Mouse (Mus musculus): ENCODE measurements around the gene Tomm40l. TPM values are rescaled to one million over a fixed set of nuclear protein-coding genes. Genes with fewer than 3 reads are reported as not detected.

Gene Tomm40l
- polyA plus RNA-seq, 1 experiment from 2014 or later = 32.4 TPM

DNA sequence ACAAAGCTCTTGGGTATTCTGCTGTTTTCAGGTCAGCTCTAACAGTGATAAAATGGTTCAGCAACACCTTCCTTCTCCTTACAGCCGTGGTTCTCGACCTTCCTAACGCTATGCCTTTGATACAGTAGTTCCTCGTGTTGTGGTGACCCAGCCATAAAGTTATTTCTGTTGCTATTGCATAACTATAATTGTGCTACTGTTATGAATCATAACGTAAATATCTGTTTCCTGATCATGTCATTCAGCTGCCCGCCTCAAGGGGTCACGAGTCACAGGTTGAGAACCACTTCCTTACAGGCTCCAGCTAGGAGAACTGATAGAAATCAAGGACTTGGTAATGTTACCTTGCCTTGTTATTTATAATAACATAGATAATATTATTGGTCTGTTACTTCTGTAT, 38.0 kb downstream of the Tomm40l start:
- WGBS = 61% methylated on average over 7 of the region's 7 CpGs
- Histone ChIP-seq H3K4me1 (replicated peaks; ENCODE audit: insufficient read depth, low read length) (peaks cover 3% of the 10 kb centered on the region; the same call in 1 of the 2 replicates), H3K36me3 (ENCODE audit: insufficient read depth, low read length) (no peaks in the 10 kb centered on the region), H3K9ac (ENCODE audit: low read depth, low read length) (no peak overlapping the region), H3K27me3 (ENCODE audit: insufficient read depth, low read length) (no peaks in the 10 kb centered on the region), H3K4me3 (replicated peaks; ENCODE audit: low read depth, low read length) (no peak overlapping the region), H3K9me3 (replicated peaks; ENCODE audit: low read length) (no peaks in the 10 kb centered on the region), H3K27ac (no peak overlapping the region), H3K4me2 (ENCODE audit: low read length) (no peak overlapping the region)
- peak; percentile 38; the same call in 1 of the 2 replicates for TF ChIP-seq CTCF (IDR thresholded peaks at IDR 0.05; ENCODE audit: low read depth)
- ATAC-seq (replicated peaks; ENCODE audit: low FRiP score, low read depth) (no peak), DNase-seq (ENCODE audit: low spot score) (peak; percentile 46)

DNA sequence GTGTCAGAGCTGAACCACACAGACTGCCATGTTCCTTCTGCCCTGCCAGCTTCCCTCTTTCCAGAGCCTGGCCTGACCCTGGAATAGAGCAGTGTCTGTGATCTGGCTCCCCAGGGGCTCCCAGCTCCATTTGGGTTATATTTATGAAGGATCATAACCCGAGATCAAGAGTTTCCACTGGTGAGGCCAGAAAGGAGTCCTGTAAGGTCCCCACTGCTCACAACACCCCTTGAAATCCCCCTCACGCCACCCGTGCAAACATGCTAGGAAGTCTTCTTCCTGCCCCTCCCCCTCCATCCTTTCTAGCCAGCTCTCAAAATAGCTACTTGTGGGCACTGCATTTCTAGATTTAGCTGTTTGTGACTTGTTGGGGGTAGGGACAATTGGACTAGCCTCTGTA, 38.7 kb downstream of the Tomm40l start:
- H3K4me2 ChIP-seq (ENCODE audit: low read length) = no peak overlapping the region
- H3K4me1 ChIP-seq (replicated peaks; ENCODE audit: insufficient read depth, low read length) = no peaks in the 10 kb centered on the region
- H3K27me3 ChIP-seq (ENCODE audit: insufficient read depth, low read length) = no peaks in the 10 kb centered on the region
- WGBS = 53% methylated on average over 3 of the region's 3 CpGs
- H3K9ac ChIP-seq (ENCODE audit: low read depth, low read length) = no peak overlapping the region
- ATAC-seq (replicated peaks; ENCODE audit: low FRiP score, low read depth) (no peak), DNase-seq (ENCODE audit: low spot score) (no peak)
- H3K36me3 ChIP-seq (ENCODE audit: insufficient read depth, low read length) = no peaks in the 10 kb centered on the region
- no peak for TF ChIP-seq CTCF (IDR thresholded peaks at IDR 0.05; ENCODE audit: low read depth)
- no peak overlapping the region for H3K4me3 ChIP-seq (replicated peaks; ENCODE audit: low read depth, low read length)
- H3K9me3 ChIP-seq (replicated peaks; ENCODE audit: low read length) = no peaks in the 10 kb centered on the region
- H3K27ac ChIP-seq = no peak overlapping the region

DNA sequence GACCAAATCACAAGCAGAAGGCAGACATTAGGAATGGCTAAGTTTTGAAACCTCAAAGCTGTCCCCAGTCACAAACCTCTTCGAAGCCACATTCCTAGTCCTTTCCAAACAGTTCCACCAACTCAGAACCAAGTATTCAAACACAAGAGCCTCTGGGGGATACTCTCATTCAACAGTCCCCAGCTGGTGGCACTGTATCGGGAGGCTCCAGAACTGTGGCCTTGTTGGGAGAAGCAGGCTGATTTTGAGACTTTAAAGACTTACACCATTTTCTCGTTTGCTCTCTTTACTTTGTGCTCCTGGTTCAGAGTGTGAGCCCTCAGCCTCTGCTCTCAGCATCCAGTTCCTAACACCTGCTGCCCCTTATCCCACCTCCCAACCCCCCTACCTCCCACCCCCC, 39.3 kb downstream of the Tomm40l start:
- Histone ChIP-seq H3K4me2 (ENCODE audit: low read length) (no peak overlapping the region), H3K9me3 (replicated peaks; ENCODE audit: low read length) (no peaks in the 10 kb centered on the region), H3K27me3 (ENCODE audit: insufficient read depth, low read length) (no peaks in the 10 kb centered on the region), H3K4me3 (replicated peaks; ENCODE audit: low read depth, low read length) (no peak overlapping the region), H3K27ac (no peak overlapping the region), H3K9ac (ENCODE audit: low read depth, low read length) (no peak overlapping the region), H3K36me3 (ENCODE audit: insufficient read depth, low read length) (no peaks in the 10 kb centered on the region), H3K4me1 (replicated peaks; ENCODE audit: insufficient read depth, low read length) (no peaks in the 10 kb centered on the region)
- TF ChIP-seq CTCF (IDR thresholded peaks at IDR 0.05; ENCODE audit: low read depth) = no peak
- ATAC-seq (replicated peaks; ENCODE audit: low FRiP score, low read depth) = no peak
- 90% methylated on average over 3 of the region's 3 CpGs for WGBS
- no peak for DNase-seq (ENCODE audit: low spot score)

DNA sequence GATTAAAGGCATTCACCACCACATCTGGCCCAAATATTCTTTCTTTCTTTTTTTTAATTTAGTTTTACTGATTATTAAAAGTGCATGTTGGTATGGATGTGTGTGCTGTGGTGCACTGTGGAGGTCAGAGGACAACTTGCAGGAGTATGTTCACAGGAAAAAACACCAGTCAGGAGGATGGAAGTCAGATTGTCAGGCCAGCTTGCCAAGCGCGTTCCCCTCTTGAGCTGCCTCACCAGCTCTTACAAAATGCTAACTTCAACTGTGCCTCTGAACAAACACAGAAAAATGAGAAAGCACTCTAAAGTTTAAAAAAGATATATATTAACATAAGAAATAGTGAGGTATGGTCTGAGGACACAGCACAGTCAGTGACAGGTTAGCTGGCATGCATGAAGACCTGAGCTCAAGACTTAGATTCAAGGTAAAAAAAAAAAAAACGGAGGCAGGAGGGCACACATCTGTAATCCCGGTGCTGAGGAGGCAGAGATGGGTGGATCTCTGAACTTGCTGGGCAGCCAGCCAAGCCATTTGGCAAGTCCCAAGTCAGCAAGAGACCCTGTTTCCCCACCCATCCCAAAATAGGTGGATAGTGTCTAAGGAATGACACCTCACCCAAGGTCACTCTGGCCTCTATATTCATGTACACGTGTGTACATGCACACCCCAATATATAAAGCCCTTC, 42.7 kb downstream of the Tomm40l start:
- DNase-seq (ENCODE audit: low spot score) = no peak
- TF ChIP-seq CTCF (IDR thresholded peaks at IDR 0.05; ENCODE audit: low read depth) = no peak
- Histone ChIP-seq H3K4me2 (ENCODE audit: low read length) (no peak overlapping the region), H3K27ac (no peak overlapping the region), H3K9me3 (replicated peaks; ENCODE audit: low read length) (no peaks in the 10 kb centered on the region), H3K27me3 (ENCODE audit: insufficient read depth, low read length) (no peaks in the 10 kb centered on the region), H3K9ac (ENCODE audit: low read depth, low read length) (no peak overlapping the region), H3K36me3 (ENCODE audit: insufficient read depth, low read length) (no peaks in the 10 kb centered on the region), H3K4me1 (replicated peaks; ENCODE audit: insufficient read depth, low read length) (no peaks in the 10 kb centered on the region), H3K4me3 (replicated peaks; ENCODE audit: low read depth, low read length) (no peak overlapping the region)
- 69% methylated on average over 5 of the region's 5 CpGs for WGBS
- ATAC-seq (replicated peaks; ENCODE audit: low FRiP score, low read depth) = no peak

DNA sequence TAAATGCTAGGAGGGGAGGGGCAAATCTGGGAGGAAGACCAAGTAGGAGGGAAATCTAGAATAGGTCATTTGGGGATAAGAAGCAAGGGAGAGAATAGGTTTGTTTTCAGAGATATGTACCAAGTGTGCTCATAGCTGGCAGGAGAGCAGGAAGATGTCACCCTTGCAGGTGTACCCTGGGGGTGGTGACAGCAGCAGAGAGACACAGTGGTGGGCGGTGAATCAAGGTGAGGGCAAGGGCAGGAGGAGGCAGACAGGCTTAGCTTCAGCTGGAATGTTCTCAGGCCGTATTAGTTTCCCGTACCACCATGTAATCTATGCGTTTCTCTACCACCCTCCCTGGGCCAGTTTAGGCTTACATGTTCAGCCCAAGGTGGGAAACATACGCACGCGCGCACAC, 49.5 kb downstream of the Tomm40l start:
- no peak overlapping the region for H3K4me2 ChIP-seq (ENCODE audit: low read length)
- TF ChIP-seq CTCF (IDR thresholded peaks at IDR 0.05; ENCODE audit: low read depth) = no peak
- DNase-seq (ENCODE audit: low spot score) (no peak), ATAC-seq (replicated peaks; ENCODE audit: low FRiP score, low read depth) (no peak)
- H3K4me3 ChIP-seq (replicated peaks; ENCODE audit: low read depth, low read length) = no peak overlapping the region
- H3K4me1 ChIP-seq (replicated peaks; ENCODE audit: insufficient read depth, low read length) = no peaks in the 10 kb centered on the region
- WGBS = 95% methylated on average over 8 of the region's 8 CpGs
- no peaks in the 10 kb centered on the region for H3K9me3 ChIP-seq (replicated peaks; ENCODE audit: low read length)
- no peaks in the 10 kb centered on the region for H3K27me3 ChIP-seq (ENCODE audit: insufficient read depth, low read length)
- H3K9ac ChIP-seq (ENCODE audit: low read depth, low read length) = no peak overlapping the region
- no peak overlapping the region for H3K27ac ChIP-seq
- H3K36me3 ChIP-seq (ENCODE audit: insufficient read depth, low read length) = no peaks in the 10 kb centered on the region

DNA sequence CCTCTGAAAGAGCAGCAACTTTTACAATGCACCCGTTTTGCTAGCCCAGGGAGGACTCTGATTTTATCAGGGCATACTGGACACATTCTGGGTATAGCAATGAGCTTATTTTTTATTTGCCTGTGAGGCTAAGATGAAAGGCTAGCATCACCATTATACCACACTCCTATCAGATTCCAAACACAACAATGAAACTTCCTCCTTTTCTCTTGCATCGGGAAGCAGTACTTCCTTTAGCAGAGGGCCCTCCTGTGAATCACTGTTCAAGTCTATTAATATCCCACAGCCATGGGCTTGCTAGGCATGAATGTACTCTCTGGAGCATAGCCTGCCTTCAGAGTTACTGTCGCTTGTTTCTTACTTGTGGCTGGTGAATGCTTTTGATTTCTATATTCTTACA, 51.2 kb downstream of the Tomm40l start:
- no peak overlapping the region for H3K4me3 ChIP-seq (replicated peaks; ENCODE audit: low read depth, low read length)
- WGBS = 24% methylated on average over 3 of the region's 3 CpGs
- DNase-seq (ENCODE audit: low spot score) (peak; percentile 74), ATAC-seq (replicated peaks; ENCODE audit: low FRiP score, low read depth) (no peak)
- no peaks in the 10 kb centered on the region for H3K9me3 ChIP-seq (replicated peaks; ENCODE audit: low read length)
- no peak overlapping the region for H3K9ac ChIP-seq (ENCODE audit: low read depth, low read length)
- no peak overlapping the region for H3K4me2 ChIP-seq (ENCODE audit: low read length)
- no peaks in the 10 kb centered on the region for H3K36me3 ChIP-seq (ENCODE audit: insufficient read depth, low read length)
- no peaks in the 10 kb centered on the region for H3K4me1 ChIP-seq (replicated peaks; ENCODE audit: insufficient read depth, low read length)
- peak overlapping the region; percentile 71 for H3K27ac ChIP-seq
- no peaks in the 10 kb centered on the region for H3K27me3 ChIP-seq (ENCODE audit: insufficient read depth, low read length)
- no peak for TF ChIP-seq CTCF (IDR thresholded peaks at IDR 0.05; ENCODE audit: low read depth)

DNA sequence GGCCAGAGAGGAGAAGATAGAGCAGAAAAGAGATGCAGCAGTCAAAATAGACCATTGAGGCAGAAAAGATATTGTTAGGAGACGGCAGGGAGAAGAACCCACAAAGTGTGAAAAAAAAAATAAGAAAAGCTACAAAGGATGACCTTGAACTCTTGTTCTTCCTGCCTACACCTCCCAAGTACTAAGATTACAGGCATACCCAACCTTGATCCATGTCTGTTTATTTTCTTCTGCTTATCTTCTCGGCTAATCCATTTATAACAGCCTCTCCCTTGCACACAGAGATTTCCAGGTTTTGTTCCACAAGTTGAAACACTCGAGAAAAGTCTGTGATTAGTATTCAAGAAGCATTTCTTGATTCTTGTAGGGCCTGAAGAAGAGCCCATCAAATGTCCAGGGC, 52.4 kb downstream of the Tomm40l start:
- no peak for DNase-seq (ENCODE audit: low spot score)
- no peak for ATAC-seq (replicated peaks; ENCODE audit: low FRiP score, low read depth)
- no peak overlapping the region for H3K9ac ChIP-seq (ENCODE audit: low read depth, low read length)
- WGBS = 39% methylated on average over 3 of the region's 3 CpGs
- no peaks in the 10 kb centered on the region for H3K27me3 ChIP-seq (ENCODE audit: insufficient read depth, low read length)
- H3K9me3 ChIP-seq (replicated peaks; ENCODE audit: low read length) = no peaks in the 10 kb centered on the region
- no peaks in the 10 kb centered on the region for H3K36me3 ChIP-seq (ENCODE audit: insufficient read depth, low read length)
- no peak overlapping the region for H3K4me3 ChIP-seq (replicated peaks; ENCODE audit: low read depth, low read length)
- H3K4me1 ChIP-seq (replicated peaks; ENCODE audit: insufficient read depth, low read length) = no peaks in the 10 kb centered on the region
- H3K4me2 ChIP-seq (ENCODE audit: low read length) = no peak overlapping the region
- no peak for TF ChIP-seq CTCF (IDR thresholded peaks at IDR 0.05; ENCODE audit: low read depth)
- no peak overlapping the region for H3K27ac ChIP-seq
